Mouse (Mus musculus) CD4-positive, CD25-positive, alpha-beta regulatory T cell (primary cell): ENCODE results near the gene Ankrd2. TPM values are rescaled to one million over a fixed set of nuclear protein-coding genes. Genes with fewer than 3 reads are reported as not detected.

Source experiments
- polyA plus RNA-seq: library from polyadenylated mRNA; unstranded; fragments of 100-300 nt; shearing (Covaris generic); gene quantifications from one replicate; pipeline ENCODE4 v1.2.1, GENCODE M21; 2017

Ankrd2 gene
- not detected for polyA plus RNA-seq

DNA sequence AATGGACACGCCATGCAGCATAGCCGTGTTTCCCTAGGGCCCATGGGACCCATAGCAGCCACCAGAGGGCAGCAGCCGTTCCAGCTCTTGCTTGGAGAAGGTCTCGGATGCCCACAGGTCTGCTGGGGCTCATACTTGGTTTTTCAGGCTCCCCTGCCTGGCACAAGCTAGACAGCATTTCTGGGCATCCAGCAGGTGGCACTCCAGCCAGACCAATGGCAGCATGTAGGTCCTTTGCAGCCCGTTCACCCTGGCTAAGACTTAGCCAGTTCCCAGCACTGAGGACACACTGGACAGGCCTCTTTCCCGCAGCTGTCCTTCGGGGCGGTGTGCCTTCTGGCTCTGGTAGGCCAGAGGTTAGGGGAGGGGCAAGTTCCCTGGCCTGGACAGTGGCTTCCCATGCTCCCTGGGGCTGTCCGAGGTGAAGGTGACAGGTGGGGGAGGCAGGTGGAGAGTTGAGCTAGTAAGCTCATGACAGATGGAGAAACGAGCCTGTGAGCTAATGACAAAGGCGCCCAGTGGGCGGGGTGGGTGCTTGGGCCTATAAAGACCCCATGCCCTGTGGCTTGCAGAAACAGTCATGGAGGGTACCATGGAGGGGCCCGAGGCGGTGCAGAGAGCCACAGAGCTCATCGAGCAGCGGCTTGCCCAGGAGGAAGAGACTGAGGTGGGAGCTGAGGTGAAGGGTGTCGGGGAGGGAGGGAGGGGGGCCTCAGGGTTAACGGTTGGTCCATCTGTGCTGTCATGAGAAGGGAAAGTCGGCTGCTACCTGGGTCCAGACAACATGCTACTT is at the start of gene Ankrd2:
Gene Ankrd2, plus strand, starts transcription at position 545 of the 793 bp plus-strand sequence.

DNA sequence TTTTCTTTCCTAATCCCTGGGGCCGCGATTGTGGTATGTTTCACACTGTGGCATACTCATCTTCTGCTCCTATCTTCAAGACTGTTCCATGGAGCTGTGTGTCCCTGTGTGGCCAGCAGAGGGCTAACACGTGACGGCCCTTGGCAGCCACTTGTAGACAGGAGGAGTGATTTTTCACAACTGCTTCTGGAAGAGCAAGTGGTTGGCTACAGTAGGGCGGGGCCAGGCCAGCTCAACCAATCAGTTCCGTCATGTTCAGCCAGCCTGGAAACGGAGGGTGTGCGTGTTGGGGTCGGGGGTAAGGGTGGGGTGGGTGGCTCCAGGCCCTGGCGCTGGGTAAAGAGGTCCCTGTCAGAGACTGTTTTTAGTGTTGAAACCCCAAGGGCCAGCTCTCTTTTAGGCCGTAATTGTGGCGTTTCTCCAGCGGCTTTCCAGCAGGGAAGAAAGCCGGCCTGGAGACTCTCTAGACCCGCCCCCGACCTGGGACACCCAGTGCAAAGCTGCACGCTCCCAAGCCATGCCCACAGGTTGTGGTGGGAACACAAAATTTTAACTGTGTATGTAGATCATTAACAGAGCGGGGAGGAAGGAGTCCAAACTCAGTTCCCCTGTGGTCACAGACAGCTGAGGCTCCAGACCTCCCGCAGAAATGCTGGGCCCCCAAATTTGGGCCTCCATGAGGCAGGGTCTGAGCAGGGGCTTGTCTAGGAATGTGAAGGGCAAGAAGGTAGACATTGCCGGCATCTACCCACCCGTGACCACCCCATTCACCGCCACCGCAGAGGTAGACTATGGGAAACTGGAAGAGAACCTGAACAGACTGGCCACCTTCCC is 9.7 kb downstream of the Ankrd2 start, which contains the start of gene Hoga1:
Gene Hoga1, plus strand, starts transcription at position 342 of the 834 bp plus-strand sequence.

DNA sequence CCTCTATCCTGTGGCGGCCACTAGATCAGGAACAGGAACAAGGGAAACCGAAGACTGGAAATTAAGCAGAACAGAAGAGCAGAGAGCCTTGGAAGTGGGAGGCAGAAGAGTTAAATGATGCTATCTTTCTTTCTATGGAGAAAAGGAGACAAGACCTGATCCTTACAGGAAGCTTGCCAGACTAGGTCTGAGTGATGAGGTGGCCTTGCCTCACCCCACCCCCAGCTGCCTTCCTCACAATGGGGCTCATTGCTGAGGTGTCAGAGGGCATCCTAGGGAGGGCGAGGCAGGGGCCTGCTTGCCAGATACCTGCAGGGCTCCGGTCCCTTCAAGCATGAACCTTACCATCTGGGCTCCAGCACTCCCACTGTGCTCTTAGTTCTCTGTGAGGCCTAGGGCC is 16.1 kb downstream of the Ankrd2 start, which contains the start of gene 4933411K16Rik:
Gene 4933411K16Rik, plus strand, starts transcription at position 301 of the 400 bp plus-strand sequence.

DNA sequence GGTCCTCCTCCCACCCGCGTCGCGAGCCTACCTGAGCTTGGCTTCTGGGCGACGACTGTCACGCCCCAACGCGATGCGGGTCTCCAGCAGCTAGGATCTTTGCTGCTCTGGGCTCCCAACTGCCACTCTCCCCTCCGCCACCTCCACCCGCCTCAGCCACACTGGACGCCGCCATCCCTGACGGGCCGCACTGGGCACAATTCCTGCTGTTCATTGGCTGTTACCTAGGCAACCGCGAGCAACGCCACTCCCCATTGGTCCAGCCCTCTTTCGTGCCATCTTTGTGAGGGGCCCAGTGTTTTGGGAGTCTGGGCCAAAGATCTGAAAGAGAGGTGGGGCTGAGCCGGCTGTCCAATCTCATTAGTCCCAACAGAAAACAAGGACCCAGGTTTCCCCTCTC is 50.4 kb downstream of the Ankrd2 start, which contains the start of gene Morn4:
Gene Morn4, minus strand, starts transcription at position 192 of the 400 bp plus-strand sequence.

DNA sequence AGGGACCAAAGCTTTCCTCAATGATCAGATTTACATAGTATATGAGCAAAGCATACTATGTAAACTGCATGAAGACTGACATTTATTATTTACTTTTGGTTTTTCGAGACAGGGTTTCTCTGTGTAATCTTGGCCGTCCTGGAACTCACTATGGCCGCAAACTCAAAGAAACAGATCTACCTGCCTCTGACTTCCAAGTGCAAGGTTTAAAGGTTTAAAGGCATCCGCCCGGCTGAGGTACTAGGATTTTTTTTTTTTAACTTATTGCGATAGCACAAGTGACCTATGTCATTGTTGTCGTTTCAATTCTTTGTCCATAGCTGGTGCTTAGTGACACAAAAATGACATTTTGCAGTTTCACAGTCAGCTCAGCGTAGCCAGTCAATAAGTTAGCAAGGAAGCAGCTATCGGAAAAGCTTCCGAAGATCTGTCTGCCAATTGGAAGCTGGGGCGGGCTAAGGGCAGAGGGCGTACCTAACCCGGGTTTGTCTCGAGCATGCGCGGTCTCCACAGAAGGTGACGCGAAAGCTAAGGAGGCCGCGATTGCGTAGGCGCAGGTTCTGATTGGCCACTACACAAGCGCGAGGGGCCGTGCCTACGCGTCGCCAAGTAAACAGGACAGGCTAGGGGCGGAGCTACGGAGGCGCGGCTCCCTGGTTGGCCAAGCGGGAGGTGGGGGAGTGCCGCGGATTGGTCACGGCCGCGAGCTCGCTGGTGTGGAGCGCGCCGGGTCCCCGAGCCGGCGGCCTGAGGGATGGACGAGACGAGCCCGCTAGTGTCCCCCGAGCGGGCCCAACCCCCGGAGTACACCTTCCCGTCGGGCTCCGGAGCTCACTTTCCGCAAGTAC is 54.2 kb downstream of the Ankrd2 start, which contains the start of gene Pi4k2a:
Gene Pi4k2a, plus strand, starts transcription at position 723 of the 848 bp plus-strand sequence.

Other genes starting within 250 kb of the Ankrd2 start
- 3.1 TPM for gene Arhgap19, start 234.0 kb upstream of the Ankrd2 start, polyA plus RNA-seq
- gene Frat1, start 206.0 kb upstream of the Ankrd2 start, polyA plus RNA-seq: 4.5 TPM
- 26.2 TPM for gene Frat2, start 187.9 kb upstream of the Ankrd2 start, polyA plus RNA-seq
- 20.9 TPM for gene Rrp12, start 139.8 kb upstream of the Ankrd2 start, polyA plus RNA-seq
- gene Pgam1, start 124.1 kb upstream of the Ankrd2 start, polyA plus RNA-seq: 114 TPM
- 80.7 TPM for gene Exosc1, start 102.6 kb upstream of the Ankrd2 start, polyA plus RNA-seq
- gene Zdhhc16, start 102.5 kb upstream of the Ankrd2 start, polyA plus RNA-seq: 68.7 TPM
- 68.6 TPM for gene Mms19, start 54.8 kb upstream of the Ankrd2 start, polyA plus RNA-seq
- gene Ubtd1, start 54.2 kb upstream of the Ankrd2 start, polyA plus RNA-seq: 8.2 TPM
- not detected for gene Hoga1, start 9.6 kb downstream of the Ankrd2 start, polyA plus RNA-seq
- gene 4933411K16Rik, start 16.2 kb downstream of the Ankrd2 start, polyA plus RNA-seq: not detected
- 0.26 TPM for gene Morn4, start 50.4 kb downstream of the Ankrd2 start, polyA plus RNA-seq
- gene Pi4k2a, start 54.5 kb downstream of the Ankrd2 start, polyA plus RNA-seq: 43.0 TPM
- gene Avpi1, start 93.1 kb downstream of the Ankrd2 start, polyA plus RNA-seq: 5.3 TPM
- gene Marveld1, start 111.4 kb downstream of the Ankrd2 start, polyA plus RNA-seq: 41.6 TPM
- gene Zfyve27, start 128.0 kb downstream of the Ankrd2 start, polyA plus RNA-seq: 61.9 TPM
- not detected for gene Sfrp5, start 166.3 kb downstream of the Ankrd2 start, polyA plus RNA-seq
- not detected for gene Golga7b, start 211.6 kb downstream of the Ankrd2 start, polyA plus RNA-seq